Mouse (Mus musculus) heart, adult 2 months (tissue): ENCODE measurements around the gene Map3k4.
"Not testable (repeated sequence)": the region's sequence is repeated elsewhere in the genome, so short reads cannot be mapped to it uniquely, and the experiment has no call there.

Experiments used
- CTCF ChIP-seq: fragments of 200-600 bp; IDR thresholded peaks from 2 replicates; pipeline ENCODE4 v1.8.1; 2022; ENCODE audit warnings: antibody characterized with exemption, mild to moderate bottlenecking, moderate library complexity
- POLR2A ChIP-seq: fragments of 200-500 bp; IDR thresholded peaks from 2 replicates; pipeline ENCODE4 v1.6.1; 2011; ENCODE audit warnings: mild to moderate bottlenecking, low read depth, low read length, control low read depth; ENCODE audit not compliant: insufficient read depth

GRCm38 (mm10) chr17:12289836-12290235, 28.8 kb downstream of the Map3k4 start:
- not testable (repeated sequence) for TF ChIP-seq POLR2A, CTCF
